Mouse (Mus musculus): ENCODE results near the gene Fgr.

The Fgr gene

DNA sequence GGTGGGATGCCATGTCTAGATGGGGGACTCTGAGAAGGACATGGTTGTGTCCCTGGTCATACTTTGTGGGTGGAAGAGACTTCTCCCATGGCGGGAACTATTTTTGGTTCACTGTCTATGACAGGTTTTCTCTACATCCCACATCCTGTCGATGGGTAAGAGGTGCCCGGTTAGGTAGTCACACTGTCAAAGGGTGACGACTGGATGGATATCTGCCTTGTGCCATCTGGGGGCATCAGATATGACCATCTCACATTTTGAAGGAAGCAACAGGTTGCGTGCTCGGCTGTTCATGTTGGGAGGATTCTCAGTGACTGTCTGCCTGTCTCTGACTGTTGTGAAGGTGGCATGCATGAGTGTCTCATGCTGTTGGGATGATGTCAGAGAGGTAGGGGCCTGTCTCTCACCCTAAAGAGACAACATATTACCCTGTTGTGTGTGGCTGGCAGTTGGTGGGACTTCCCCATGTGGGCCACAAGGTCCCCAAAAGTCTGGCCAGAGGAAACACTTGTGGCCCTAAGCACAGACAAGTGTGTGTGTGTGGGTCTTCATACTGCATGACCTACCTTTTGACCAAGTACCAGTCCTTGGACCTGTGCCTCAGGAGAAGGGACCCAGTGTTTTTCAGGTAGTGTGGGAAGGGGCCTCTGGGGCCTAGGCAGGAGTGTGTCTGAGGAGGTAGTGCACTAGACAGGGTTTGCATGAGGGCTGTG is 77.1 kb downstream of the Fgr start:
- DNase-seq (ENCODE audit: low spot score in 2 of 2) = no peak

DNA sequence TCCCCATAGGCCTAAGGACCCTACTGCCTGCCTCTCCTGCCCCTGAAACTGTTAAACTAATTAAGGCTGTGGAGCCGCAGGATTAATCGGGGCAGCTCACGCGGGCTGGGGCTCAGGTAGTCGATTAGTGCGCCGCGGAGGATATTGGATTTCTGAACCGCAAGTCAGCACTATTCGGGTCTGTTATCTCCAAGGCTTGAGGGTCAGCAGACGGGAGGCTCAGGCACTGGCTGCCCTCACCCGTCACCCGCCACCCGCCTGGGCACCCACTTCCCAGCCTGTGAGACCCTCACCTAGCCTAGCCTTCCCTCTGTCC is 77.6 kb downstream of the Fgr start:
- no peak for DNase-seq (ENCODE audit: low spot score in 2 of 2)
